Mouse (Mus musculus) liver, embryonic 12.5 days (tissue): ENCODE results near the gene Pigc. TPM values are rescaled to one million over a fixed set of nuclear protein-coding genes. Genes with fewer than 3 reads are reported as not detected.

Source experiments
- ATAC-seq: fragments of 200-750 bp; cut with Nextera tagmentation; 2 replicates; pipeline ENCODE4 v1.8.0; 2017; ENCODE audit warnings: moderate number of reproducible peaks, mild to moderate bottlenecking, moderate library complexity
- H3K27ac ChIP-seq: fragments of 300-500 bp; sonication (generic); 2 replicates; pipeline ENCODE4 v1.5.1; 2016; ENCODE audit warnings: mild to moderate bottlenecking
- H3K27me3 ChIP-seq: fragments of 300-500 bp; sonication (generic); replicated peaks from 2 replicates; pipeline ENCODE4 v1.6.1; 2016; ENCODE audit warnings: mild to moderate bottlenecking, moderate library complexity
- H3K36me3 ChIP-seq: fragments of 300-500 bp; sonication (generic); 2 replicates; pipeline ENCODE4 v1.6.1; 2016; ENCODE audit warnings: mild to moderate bottlenecking, moderate library complexity
- H3K4me1 ChIP-seq: fragments of 300-500 bp; sonication (generic); 2 replicates; pipeline ENCODE4 v1.6.1; 2016
- H3K4me2 ChIP-seq: fragments of 300-500 bp; sonication (generic); 2 replicates; pipeline ENCODE4 v1.6.1; 2016; ENCODE audit warnings: mild to moderate bottlenecking, moderate library complexity
- H3K4me3 ChIP-seq: fragments of 300-500 bp; sonication (generic); 2 replicates; pipeline ENCODE4 v1.5.1; 2016; ENCODE audit warnings: mild to moderate bottlenecking, moderate library complexity
- H3K9ac ChIP-seq: fragments of 300-500 bp; sonication (generic); 2 replicates; pipeline ENCODE4 v1.6.1; 2016; ENCODE audit warnings: mild to moderate bottlenecking, moderate library complexity
- H3K9me3 ChIP-seq: fragments of 300-500 bp; sonication (generic); replicated peaks from 2 replicates; pipeline ENCODE4 v1.6.1; 2016; ENCODE audit warnings: mild to moderate bottlenecking, moderate library complexity
- WGBS: fragments of 180-500 bp; shearing (Covaris S2); methylation state at CpG from one replicate; pipeline ENCODE4 v1.1.7; 2016; ENCODE audit not compliant: insufficient replicate concordance; 5-methylcytosine and 5-hydroxymethylcytosine counted together
- polyA plus RNA-seq: library from polyadenylated mRNA; unstranded; fragments of >200 nt; fragmentation: Nextera tagmentation; extraction: Ambion mirVana; gene quantifications from 2 replicates; pipeline ENCODE4 v1.2.1, GENCODE M21; 2016

Pigc gene
- 12.2 and 14.7 TPM in 2 replicates for polyA plus RNA-seq

- Histone ChIP-seq H3K9ac (peak within 1 kb of the TSS; percentile 86), H3K36me3 (peaks cover 8% of the 10 kb centered on the region), H3K27ac (peak within 1 kb of the TSS; percentile 83), H3K9me3 (no peaks in the 10 kb centered on the region), H3K4me1 (peaks cover 20% of the 10 kb centered on the region), H3K4me2 (peak within 1 kb of the TSS; percentile 74), H3K27me3 (peaks cover 14% of the 10 kb centered on the region; the same call in 1 of the 2 replicates), H3K4me3 (peak within 1 kb of the TSS; percentile 78)
- ATAC-seq = peak; percentile 98
- WGBS = 5% methylated on average over 38 of the region's 38 CpGs
Observed at GRCm38 (mm10) chr1:161968589-161969407, at the start of gene Pigc. Pigc (plus strand) TSS chr1:161969186.

GRCm38 (mm10) chr1:161919594-161919993 is 49.4 kb upstream of the Pigc start:
- H3K4me3 ChIP-seq = no peak overlapping the region
- 0 out of 2 replicates have a peak, but pooled peaks have one; percentile 33 for ATAC-seq
- H3K9ac ChIP-seq = no peak overlapping the region
- peaks cover 16% of the 10 kb centered on the region; the same call in 1 of the 2 replicates for H3K4me1 ChIP-seq
- H3K9me3 ChIP-seq = no peaks in the 10 kb centered on the region
- WGBS = 71% methylated on average over 2 of the region's 2 CpGs
- no peaks in the 10 kb centered on the region for H3K27me3 ChIP-seq
- no peaks in the 10 kb centered on the region for H3K36me3 ChIP-seq
- no peak overlapping the region for H3K4me2 ChIP-seq
- no peak overlapping the region for H3K27ac ChIP-seq

GRCm38 (mm10) chr1:161920475-161921454 is 48.2 kb upstream of the Pigc start:
- Histone ChIP-seq H3K4me1 (peaks cover 16% of the 10 kb centered on the region; the same call in 1 of the 2 replicates), H3K27me3 (no peaks in the 10 kb centered on the region), H3K9me3 (no peaks in the 10 kb centered on the region), H3K4me3 (no peak overlapping the region), H3K9ac (no peak overlapping the region), H3K27ac (no peak overlapping the region), H3K4me2 (no peak overlapping the region), H3K36me3 (no peaks in the 10 kb centered on the region)
- no peak for ATAC-seq
- 79% methylated on average over 9 of the region's 9 CpGs for WGBS

- no peak for ATAC-seq
- Histone ChIP-seq H3K27ac (no peak overlapping the region), H3K9ac (no peak overlapping the region), H3K27me3 (no peaks in the 10 kb centered on the region), H3K4me1 (peaks cover 16% of the 10 kb centered on the region; the same call in 1 of the 2 replicates), H3K4me3 (no peak overlapping the region), H3K9me3 (no peaks in the 10 kb centered on the region), H3K4me2 (no peak overlapping the region), H3K36me3 (no peaks in the 10 kb centered on the region)
- 71% methylated on average over 6 of the region's 6 CpGs for WGBS
Observed at GRCm38 (mm10) chr1:161921928-161922327, 47.1 kb upstream of the Pigc start.

GRCm38 (mm10) chr1:161924321-161924720 is 44.7 kb upstream of the Pigc start:
- no peak overlapping the region for H3K4me2 ChIP-seq
- H3K27me3 ChIP-seq = no peaks in the 10 kb centered on the region
- H3K9me3 ChIP-seq = no peaks in the 10 kb centered on the region
- no peaks in the 10 kb centered on the region for H3K36me3 ChIP-seq
- no peak overlapping the region for H3K9ac ChIP-seq
- no peak overlapping the region for H3K4me3 ChIP-seq
- H3K4me1 ChIP-seq = peaks cover 5% of the 10 kb centered on the region; the same call in 1 of the 2 replicates
- no peak for ATAC-seq
- no peak overlapping the region for H3K27ac ChIP-seq
- 73% methylated on average over 3 of the region's 3 CpGs for WGBS

- no peaks in the 10 kb centered on the region for H3K9me3 ChIP-seq
- H3K36me3 ChIP-seq = no peaks in the 10 kb centered on the region
- no peak for ATAC-seq
- no peak overlapping the region for H3K27ac ChIP-seq
- no peak overlapping the region for H3K9ac ChIP-seq
- 79% methylated on average over 13 of the region's 13 CpGs for WGBS
- H3K4me1 ChIP-seq = no peaks in the 10 kb centered on the region
- no peaks in the 10 kb centered on the region for H3K27me3 ChIP-seq
- no peak overlapping the region for H3K4me3 ChIP-seq
- H3K4me2 ChIP-seq = no peak overlapping the region
Observed at GRCm38 (mm10) chr1:161925281-161925805, 43.6 kb upstream of the Pigc start.

GRCm38 (mm10) chr1:161927976-161928375 is 41.0 kb upstream of the Pigc start:
- Histone ChIP-seq H3K36me3 (no peaks in the 10 kb centered on the region), H3K9me3 (no peaks in the 10 kb centered on the region), H3K4me3 (no peak overlapping the region), H3K4me2 (no peak overlapping the region), H3K27ac (no peak overlapping the region), H3K9ac (no peak overlapping the region), H3K4me1 (no peaks in the 10 kb centered on the region), H3K27me3 (no peaks in the 10 kb centered on the region)
- no peak for ATAC-seq
- WGBS = 85% methylated on average over 2 of the region's 2 CpGs

- no peaks in the 10 kb centered on the region for H3K27me3 ChIP-seq
- H3K4me2 ChIP-seq = no peak overlapping the region
- no peak overlapping the region for H3K27ac ChIP-seq
- no peak overlapping the region for H3K4me3 ChIP-seq
- no peaks in the 10 kb centered on the region for H3K9me3 ChIP-seq
- no peaks in the 10 kb centered on the region for H3K36me3 ChIP-seq
- WGBS = 60% methylated on average over 4 of the region's 4 CpGs
- H3K4me1 ChIP-seq = no peaks in the 10 kb centered on the region
- ATAC-seq = no peak
- H3K9ac ChIP-seq = no peak overlapping the region
Observed at GRCm38 (mm10) chr1:161931313-161931712, 37.7 kb upstream of the Pigc start.

- Histone ChIP-seq H3K9me3 (no peaks in the 10 kb centered on the region), H3K4me1 (no peaks in the 10 kb centered on the region), H3K4me2 (no peak overlapping the region), H3K4me3 (no peak overlapping the region), H3K27me3 (no peaks in the 10 kb centered on the region), H3K9ac (no peak overlapping the region), H3K36me3 (no peaks in the 10 kb centered on the region), H3K27ac (no peak overlapping the region)
- no peak for ATAC-seq
- 83% methylated on average over 10 of the region's 10 CpGs for WGBS
Observed at GRCm38 (mm10) chr1:161931817-161932216, 37.2 kb upstream of the Pigc start.

- no peak for ATAC-seq
- WGBS = 73% methylated on average over 4 of the region's 4 CpGs
- H3K36me3 ChIP-seq = no peaks in the 10 kb centered on the region
Observed at GRCm38 (mm10) chr1:161932286-161932685, 36.7 kb upstream of the Pigc start.

GRCm38 (mm10) chr1:161942082-161942481 is 26.9 kb upstream of the Pigc start:
- Histone ChIP-seq H3K4me1 (no peaks in the 10 kb centered on the region), H3K27me3 (no peaks in the 10 kb centered on the region), H3K36me3 (no peaks in the 10 kb centered on the region), H3K4me3 (no peak overlapping the region), H3K9ac (no peak overlapping the region), H3K27ac (no peak overlapping the region), H3K4me2 (no peak overlapping the region), H3K9me3 (no peaks in the 10 kb centered on the region)
- no peak for ATAC-seq
- WGBS = 64% methylated on average over 2 of the region's 2 CpGs

More at GRCm38 (mm10) chr1:161932286-161932685, 36.7 kb upstream of the Pigc start:
- no peaks in the 10 kb centered on the region for H3K9me3 ChIP-seq
- no peak overlapping the region for H3K27ac ChIP-seq
- H3K4me3 ChIP-seq = no peak overlapping the region
- no peaks in the 10 kb centered on the region for H3K4me1 ChIP-seq
- no peak overlapping the region for H3K4me2 ChIP-seq
- H3K27me3 ChIP-seq = no peaks in the 10 kb centered on the region
- no peak overlapping the region for H3K9ac ChIP-seq
